Mouse (Mus musculus): ENCODE measurements at regions not wholly inside any gene's neighbourhood (a gene's known extent, or its start where the extent isn't known, plus 50 kb on each side); places are given as distances from the start of the nearest gene placed in this dataset.

DNA sequence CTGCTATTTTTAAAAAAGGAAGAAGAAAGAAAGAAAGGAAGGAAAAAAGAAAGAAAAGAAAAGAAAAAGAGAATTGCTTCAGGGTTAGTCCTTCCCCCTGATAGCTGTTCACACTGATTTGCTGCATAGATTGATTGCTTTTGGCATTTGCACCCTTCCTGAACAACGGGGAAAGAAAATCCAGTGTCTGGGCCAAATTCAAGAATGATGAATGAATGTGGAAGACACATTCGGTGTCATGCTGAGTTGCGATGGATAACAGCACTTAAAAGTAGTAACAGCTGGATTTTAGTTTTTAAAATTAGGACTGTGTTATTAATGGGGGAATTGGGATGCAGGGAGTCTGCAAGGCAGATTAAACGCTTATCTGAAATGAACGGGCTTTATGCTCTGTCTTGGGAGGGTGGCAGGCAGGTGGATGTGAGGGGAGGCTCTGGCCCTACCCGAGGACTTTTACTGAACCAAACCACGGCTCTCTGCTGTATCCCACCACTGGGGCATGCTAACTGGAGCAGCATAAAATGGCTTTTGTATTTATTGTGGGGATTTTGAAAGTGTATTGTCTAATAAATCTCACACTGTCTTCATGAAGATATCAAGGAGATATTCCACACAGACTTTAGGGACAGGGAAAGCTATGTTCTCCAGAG is 114.4 kb downstream of the Lca5 start:
- DNase-seq: no peak
- intact Hi-C loops (cut with DNase I; ENCODE audit: low total_unique reads): no loop called here

DNA sequence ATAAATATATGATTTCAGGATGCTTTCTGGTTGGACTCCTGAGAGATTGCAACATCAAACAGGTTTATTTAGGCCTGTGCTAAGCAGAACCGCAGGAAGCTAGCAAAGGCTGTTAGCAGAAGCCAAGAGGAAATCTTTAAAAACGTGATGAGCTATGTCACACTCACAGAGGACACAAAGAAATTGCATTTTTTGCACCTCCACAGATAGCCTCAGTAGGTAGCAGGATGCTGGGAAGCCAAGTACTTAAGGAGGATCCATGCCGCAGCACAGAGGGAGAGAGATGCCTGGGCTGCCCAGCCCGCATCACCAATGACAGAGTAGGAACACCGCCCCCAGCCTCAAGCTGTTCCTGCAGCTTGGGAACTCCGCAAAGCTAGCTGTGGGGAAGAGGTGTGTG is 115.0 kb downstream of the Lca5 start:
- intact Hi-C loops (cut with DNase I; ENCODE audit: low total_unique reads): no loop called here
- no peak for DNase-seq

DNA sequence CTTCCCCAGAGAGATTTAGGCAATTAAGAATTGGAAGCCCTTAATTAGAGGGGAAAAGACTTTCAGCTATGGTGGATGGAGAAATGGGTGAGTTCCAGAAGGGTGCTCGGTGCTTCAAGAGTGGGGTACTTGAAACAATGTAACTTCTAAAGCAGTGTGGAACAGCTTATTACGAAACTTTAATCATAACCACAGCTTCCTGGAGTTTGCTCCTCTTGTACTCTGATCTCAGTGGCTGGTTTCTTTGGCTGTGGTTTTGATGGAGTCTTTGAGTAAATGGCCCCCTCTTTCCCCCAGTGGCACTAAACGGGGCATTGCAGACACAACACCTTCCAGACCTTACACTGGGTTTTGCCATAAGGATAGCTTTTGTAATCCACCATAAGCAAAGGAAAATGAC is 116.6 kb downstream of the Lca5 start:
- intact Hi-C loops (cut with DNase I; ENCODE audit: low total_unique reads): no loop called here
- DNase-seq: no peak

DNA sequence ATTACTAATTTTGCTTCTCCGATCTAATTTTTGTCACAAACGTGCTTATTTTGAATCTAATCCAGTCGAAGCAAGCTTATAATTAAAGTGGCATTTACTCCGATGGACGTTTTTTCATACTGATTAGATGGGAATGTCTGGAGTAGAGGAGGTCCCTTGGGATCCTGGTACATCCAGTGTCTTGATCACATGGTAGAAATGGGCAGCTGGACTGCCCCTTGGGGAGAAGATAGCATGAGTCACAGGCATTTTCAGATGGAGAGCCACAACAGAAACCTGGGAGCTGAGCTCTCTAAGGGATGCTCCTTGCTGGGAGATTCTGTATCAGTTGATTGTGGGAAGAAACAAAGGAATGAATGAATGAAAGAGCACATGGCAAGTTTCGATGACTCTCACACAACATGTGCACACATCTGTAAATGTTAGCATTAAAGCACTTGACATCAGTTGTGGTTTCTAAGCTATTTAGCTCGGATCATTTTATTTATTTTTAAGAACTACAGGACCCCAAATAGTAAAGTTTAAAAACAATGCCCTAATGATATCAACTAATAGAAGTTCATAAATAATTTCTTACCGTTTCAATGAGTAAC is 117.8 kb downstream of the Lca5 start:
- DNase-seq: no peak
- intact Hi-C loops (cut with DNase I; ENCODE audit: low total_unique reads): no loop called here

DNA sequence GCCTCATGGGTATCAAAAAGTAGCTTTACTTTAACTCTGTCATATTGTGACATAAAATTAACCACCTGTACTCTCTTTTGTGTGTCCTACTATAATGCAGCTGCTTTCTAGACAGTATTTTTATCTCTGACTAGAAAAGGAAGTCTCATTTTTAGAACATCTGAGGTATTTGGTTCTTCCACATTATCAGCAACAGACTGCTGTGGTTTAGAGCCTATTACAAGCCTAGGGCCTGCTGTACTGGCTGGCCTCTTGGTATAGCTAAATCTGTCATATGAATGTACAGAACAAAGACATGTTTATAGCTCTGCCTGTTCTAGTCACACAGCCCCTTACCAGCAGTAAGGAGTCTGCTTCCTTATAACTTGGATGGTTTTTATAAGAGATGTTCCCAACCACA is 119.1 kb downstream of the Lca5 start:
- DNase-seq: no peak
- intact Hi-C loops (cut with DNase I; ENCODE audit: low total_unique reads): no loop called here

DNA sequence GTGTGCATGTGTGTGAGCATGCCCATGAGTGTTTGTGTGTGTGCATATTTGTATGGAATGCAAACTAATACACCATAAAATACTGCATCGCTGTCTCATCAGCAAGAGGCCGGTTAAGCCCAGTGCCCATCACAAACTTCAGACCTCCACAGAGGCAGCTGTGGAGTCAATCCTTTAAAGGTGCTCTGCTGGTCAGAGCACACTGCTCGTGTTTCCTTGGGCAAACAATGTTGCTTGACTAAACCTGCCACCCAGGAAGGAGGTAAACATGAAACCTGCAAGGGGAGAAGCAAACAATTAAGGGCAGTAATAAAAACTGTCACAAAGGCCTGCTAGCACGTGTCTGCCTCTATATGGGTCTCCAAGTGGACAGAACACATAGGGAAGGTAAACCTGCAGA is 120.1 kb downstream of the Lca5 start:
- intact Hi-C loops (cut with DNase I; ENCODE audit: low total_unique reads): no loop called here
- DNase-seq: no peak

DNA sequence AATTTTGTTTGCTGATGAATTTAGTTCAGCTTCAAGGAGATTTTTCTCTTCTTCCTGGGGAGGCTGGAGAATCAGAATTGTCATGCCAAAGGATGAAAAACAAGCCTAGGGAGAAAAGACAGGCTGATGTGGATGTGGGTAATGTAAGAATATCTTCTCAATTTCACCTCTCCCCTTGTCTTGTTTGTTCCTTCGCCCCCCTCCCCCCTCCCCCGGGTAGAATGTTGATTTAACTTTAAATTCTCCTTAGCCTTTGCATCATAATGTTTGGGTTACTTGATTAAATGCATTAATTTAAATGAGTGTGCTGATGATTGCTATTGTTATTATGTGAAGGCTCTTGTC is 124.1 kb downstream of the Lca5 start:
- intact Hi-C loops (cut with DNase I; ENCODE audit: low total_unique reads): no loop called here
- DNase-seq: no peak

DNA sequence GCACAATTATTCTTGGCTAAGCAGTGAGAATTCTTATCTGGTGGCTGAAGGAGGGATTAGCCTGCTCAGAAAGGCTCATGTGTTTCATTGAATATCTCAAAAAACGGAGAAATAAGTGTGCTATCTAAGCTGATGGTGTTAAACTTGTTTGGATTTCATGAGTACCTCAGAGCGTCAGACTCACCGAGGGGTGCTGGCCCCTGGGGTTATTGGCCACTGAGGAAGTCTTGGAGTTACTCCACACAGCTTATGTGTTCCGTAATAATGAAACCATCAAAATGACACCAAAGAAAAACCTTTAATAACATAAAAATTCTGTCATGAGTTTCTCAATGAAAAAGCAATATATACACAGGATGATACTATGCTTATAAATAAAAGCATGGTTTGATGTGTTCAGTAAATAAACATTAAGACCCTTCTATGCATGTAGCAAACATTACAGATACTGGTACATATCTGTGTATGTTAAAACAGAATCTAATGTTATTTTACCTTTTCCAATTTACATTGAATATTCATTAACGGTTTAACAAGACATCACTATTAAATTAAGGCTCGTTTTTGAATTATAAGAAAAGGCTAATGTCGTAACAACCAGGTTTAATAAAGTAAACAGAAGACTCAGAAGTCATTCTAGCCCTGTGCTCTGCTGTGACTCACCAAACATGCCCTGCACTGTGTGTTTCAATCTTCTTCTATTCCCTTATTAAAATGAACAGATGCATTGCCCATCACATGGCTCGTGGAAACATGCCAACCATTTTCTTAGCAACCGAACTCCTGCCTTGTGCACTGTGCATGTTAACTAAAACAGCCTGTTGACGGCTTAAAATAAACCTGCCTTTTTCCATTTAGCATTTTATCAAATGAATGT is 124.7 kb downstream of the Lca5 start:
- DNase-seq: peak; percentile 18
- intact Hi-C loops (cut with DNase I; ENCODE audit: low total_unique reads): no loop called here

DNA sequence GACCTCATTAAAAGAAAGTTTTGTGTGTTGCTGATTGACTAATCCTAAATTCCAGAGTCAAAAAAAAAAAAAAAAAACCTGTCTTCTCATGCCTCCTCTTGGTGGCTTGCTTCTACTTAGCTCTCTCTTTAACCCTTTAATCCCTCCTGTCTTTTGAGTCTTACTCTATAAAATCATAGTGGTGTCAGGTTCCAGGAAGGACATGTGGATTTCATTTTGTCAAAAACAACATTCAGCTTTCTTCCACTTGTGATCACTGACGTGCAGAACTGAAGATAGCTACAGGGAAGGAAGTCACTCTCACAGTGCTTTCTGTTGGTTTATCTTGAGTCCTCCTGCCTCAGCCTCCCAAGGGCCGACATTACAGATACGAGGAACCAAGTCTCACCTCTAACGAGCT is 132.2 kb downstream of the Lca5 start:
- intact Hi-C loops (cut with DNase I; ENCODE audit: low total_unique reads): no loop called here
- DNase-seq: no peak

DNA sequence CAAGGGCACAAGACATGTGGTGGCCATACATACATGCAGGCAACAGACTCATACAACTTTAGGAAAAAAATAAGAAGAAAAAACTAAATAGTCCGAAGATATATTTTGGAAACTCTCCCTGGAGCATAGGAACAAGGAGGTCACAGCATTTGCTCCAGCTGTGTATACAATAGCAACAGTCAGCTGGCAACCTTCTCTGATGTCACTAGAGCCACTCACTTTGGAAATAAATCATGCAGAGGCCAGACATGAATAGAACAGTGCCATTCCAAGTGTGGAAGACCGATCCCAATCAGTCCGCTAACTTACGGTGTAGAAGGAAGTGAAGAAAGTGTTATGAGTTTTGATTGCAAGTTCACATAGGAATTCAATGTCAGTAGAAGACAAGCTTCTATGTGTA is 132.8 kb downstream of the Lca5 start:
- DNase-seq: no peak
- intact Hi-C loops (cut with DNase I; ENCODE audit: low total_unique reads): no loop called here

DNA sequence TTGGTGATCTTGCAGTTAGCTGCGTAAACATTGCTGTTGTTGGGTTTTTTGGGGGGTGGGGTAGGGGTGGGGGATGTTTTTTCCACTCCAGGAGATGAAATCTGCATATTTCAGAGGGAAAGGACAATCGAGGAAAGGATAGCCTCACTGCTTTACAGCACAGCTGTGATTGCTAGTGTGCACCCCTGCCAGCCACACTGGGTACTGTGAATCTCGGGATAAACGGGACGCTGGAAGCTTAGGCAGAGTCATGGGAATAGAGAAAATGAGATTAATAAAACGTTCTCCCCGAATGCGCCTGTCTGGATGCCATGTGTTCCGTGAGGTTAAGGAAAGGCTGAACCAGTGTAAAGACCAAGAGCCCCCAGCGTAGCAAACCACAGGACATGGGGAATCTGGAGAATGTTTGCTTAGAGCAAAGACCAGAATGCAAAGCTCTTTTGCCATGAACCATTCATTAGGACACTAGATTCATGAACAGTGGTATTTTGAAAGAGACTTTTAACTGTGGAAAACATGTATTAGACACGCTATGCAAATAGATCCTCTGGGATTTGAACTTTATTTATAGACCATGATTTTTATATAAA is 133.5 kb downstream of the Lca5 start:
- no peak for DNase-seq
- intact Hi-C loops (cut with DNase I; ENCODE audit: low total_unique reads): no loop called here

DNA sequence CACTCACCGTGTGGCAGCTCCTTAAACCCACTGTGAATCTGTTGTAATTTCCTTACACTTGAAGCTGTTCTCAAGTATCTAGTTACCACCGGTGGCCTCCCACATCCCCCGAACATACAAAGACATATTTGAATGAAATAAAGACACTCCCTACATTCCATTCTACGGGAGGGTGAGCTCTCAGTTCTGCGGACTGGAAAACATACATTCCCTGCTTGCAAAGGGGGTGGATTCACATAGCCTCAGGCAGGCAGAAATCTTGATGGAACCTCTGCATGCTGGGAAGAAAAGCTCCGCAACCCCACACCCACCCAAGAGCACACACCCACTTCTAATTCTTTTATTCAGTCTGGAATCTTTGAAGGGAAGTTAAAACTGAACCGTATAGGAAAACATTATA is 136.0 kb downstream of the Lca5 start:
- no peak for DNase-seq
- intact Hi-C loops (cut with DNase I; ENCODE audit: low total_unique reads): no loop called here

DNA sequence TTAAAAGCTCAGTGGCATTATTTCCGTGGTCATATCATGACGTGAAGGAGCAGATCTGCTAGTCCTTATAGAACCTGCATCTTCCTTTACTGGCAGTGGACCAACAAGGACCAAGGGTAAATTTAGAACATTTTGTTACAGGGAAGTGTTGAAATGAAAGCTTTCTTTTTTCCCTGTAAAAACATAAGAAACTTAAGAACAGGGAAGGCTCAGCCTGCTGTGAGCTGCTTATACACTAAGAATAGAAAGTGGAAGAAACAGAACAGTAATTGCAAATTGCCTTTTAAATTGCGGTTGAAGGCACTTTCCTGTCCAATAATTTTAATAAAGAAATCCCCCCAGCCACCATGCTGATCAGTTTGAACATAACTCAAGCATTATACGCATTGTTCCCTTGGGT is 140.4 kb downstream of the Lca5 start:
- no peak for DNase-seq
- intact Hi-C loops (cut with DNase I; ENCODE audit: low total_unique reads): no loop called here

DNA sequence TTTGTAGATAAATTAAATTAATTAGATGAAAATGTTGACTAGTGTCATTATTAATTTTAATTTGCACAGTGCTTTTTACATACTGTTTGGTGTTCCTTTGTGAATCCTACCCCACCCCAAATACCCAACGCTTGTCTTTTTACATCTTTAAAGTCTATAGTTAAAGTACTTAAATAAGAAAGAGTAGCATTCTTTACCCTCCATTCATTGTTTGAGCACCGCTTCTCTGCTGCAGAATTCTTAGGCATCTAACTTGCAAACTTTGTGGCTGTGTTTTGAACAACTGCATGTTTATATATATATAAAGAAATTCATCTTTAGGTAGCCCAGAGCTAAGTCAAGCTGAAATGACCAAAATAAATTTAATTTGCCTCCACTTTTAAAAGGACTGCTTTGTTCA is 140.9 kb downstream of the Lca5 start:
- intact Hi-C loops (cut with DNase I; ENCODE audit: low total_unique reads): no loop called here
- no peak for DNase-seq

DNA sequence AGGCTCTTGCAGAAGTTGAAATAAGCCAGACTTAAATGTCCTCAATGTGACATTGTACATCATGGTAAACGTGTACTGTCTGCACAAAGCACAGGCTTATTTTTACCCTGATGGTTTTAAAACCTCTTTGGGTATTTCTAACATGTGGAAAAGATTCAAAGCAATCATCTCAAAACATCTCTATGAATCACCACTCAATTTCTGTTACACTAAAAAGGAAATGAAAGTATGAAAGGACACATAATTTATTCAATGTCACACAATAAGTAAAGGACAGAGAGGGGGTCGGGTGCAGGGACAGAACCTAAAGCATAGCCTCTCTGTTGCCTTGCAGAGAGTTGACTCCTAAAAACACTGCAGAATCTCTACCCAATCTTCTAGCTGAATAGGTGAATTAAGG is 141.3 kb downstream of the Lca5 start:
- DNase-seq: no peak
- intact Hi-C loops (cut with DNase I; ENCODE audit: low total_unique reads): no loop called here

DNA sequence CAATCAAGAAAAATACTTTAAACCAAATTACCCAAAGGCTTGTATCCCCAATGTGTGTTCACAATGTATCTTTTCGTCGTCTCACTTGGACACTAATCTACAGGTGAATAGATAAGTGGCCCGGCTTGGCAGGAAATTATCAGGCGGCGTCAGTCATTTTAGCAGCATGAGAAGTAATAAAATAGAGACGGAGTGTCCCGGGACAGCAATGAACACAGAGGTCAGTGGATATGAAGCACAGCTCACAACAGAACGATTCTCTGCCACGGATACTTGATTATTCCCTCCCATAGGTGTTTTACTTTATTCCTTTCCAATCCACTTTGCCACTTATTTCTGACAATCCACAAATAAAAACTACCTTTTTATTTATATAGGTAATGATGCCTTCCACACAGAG is 145.5 kb downstream of the Lca5 start:
- no peak for DNase-seq
- intact Hi-C loops (cut with DNase I; ENCODE audit: low total_unique reads): no loop called here

DNA sequence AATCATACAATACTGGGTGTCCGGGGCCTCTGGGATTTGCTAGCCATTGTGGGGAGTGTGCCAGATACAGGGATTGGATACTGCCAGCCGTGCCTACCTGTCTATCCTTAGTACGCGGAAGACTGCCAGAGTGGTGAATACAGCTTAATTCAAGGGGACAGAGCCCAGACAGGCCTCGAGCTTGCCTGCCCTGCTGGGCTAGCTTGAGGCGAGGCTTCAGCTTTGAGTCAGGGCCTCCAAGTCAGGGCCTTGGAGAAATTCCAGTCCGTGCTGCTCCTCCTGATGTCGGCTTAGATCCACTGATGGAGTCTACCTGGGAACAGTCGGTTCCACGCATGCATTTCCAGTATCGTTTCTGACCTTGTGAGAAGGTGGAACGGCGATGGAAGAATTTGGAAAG is 146.5 kb downstream of the Lca5 start:
- intact Hi-C loops (cut with DNase I; ENCODE audit: low total_unique reads): no loop called here
- DNase-seq: no peak

DNA sequence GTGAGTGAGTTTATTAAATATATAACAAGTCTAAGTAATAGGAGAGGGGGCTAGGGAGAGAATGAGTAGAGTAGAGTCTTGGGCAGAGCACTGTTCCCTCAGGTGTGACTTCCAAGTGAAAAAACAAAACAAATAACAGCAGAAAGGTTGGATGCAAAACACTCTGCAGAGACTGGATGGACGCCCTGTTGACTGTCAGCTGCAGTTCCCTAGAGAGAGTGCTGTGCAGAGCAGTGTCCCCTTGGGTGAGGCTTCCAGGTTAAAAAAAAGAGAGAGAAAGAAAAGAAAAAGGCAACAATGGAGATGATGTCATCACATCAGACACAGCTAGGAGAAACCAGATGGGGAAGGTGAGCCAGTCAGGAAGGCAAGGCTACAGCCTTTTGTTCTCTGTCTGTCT is 137.6 kb upstream of the Hmgn3 start:
- intact Hi-C loops (cut with DNase I; ENCODE audit: low total_unique reads): no loop called here
- no peak for DNase-seq

DNA sequence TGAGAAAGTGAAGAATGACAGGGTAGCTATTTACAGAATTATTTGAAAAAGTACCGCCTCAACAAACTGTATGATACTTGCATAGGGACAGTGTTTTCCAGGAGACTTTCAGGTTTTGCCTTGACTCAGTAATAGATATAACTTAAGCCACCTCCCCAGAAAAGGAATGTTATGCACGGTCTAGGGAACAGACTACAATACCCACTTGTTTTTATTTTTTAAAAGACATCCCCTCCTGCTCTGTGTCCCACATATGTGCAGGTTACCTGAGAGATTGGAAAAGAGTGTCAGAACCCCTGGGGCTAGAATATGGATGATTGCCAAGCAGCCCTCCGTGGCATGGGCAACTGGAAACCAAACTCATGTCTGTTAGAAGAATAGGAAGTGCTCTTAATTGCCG is 137.2 kb upstream of the Hmgn3 start:
- intact Hi-C loops (cut with DNase I; ENCODE audit: low total_unique reads): no loop called here
- DNase-seq: no peak

DNA sequence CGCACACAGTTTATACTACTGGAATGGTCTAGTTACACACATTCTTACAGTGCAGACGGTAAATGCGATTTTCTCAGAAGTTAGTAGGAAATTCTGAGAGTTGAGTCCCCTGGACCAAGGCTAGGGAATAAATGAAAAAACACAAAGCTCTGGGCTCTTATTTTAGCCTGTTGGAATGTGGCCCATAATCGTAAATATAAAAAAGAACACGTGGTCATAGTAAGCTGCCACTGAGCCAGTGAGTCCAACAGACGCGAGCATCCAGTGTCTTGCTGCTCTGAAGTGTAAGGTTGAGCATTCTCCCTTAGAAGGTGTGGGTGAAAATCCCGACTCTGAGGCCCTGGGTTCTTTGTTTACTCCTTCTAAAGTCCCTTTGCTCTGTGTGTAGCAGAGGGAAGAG is 136.8 kb upstream of the Hmgn3 start:
- intact Hi-C loops (cut with DNase I; ENCODE audit: low total_unique reads): no loop called here
- no peak for DNase-seq

DNA sequence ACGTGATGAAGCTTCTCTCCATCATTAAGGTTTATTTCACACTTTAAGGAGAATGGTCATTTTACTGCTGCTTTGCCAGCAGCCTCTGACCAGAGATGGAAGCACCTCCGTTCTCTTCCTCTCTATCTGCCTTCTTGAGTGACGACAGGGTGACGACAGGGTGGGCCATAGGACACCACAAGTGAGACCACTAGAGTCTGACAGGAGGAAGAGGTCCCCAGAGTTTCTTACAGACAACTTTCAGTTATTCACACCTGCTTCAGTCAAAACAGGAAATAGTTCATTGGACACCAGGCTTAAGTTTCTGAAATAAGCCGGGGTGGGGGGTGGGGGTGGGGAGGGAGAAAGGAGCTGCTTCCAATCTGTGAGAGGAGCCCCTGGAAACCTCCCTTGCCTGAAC is 131.3 kb upstream of the Hmgn3 start:
- intact Hi-C loops (cut with DNase I; ENCODE audit: low total_unique reads): no loop called here

More for the DNA sequence above, 131.3 kb upstream of the Hmgn3 start:
- DNase-seq: no peak
